Mouse (Mus musculus): ENCODE measurements around the gene Cacnb2. TPM values are rescaled to one million over a fixed set of nuclear protein-coding genes. Genes with fewer than 3 reads are reported as not detected.

The Cacnb2 gene
- polyA plus RNA-seq, 1 experiment: 43.5 TPM

DNA sequence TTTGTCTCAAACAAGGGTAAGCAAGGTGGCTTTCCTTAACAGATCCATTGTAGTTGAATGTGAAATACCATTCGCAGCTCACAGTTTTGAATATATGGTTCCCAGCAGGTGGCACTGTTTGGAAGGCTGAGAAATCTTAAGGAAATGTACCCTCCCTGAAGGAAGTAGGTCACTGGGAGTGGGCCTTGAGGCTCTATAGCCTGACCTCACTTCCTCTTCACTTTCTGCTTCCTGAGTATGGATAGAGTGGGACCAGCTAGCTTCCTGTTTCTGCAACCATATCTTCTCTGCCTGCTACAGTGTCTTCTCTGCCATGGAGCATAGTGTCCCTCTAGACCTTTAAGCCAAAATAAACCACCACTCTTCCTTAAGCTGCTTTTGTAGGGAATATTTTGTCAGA lies 248.5 kb downstream of the Cacnb2 start:
- DNase-seq (ENCODE audit: extremely low spot score in 1 of 2, low spot score in 1 of 2): peak in 1 of 2 experiments; percentile 27

DNA sequence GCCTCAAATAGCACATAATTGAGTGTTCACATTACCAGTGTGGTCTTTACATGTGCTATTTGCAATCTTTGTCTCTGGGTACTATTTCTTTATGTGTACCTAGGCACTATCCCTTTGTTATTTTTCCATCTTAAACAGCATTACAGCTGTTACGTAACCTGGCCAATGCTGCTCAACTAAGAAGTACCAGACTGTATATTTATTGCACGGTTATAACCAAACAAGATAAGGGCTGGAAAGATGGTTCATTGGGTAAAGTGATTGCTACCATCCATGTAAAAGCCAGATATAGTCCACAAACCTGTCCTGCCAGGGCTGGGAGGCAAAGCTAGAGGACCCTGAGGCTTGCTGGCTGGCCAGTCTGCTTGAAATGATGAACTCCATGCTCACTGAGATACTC lies 251.2 kb downstream of the Cacnb2 start:
- no peak for DNase-seq (ENCODE audit: extremely low spot score in 1 of 2, low spot score in 1 of 2)

DNA sequence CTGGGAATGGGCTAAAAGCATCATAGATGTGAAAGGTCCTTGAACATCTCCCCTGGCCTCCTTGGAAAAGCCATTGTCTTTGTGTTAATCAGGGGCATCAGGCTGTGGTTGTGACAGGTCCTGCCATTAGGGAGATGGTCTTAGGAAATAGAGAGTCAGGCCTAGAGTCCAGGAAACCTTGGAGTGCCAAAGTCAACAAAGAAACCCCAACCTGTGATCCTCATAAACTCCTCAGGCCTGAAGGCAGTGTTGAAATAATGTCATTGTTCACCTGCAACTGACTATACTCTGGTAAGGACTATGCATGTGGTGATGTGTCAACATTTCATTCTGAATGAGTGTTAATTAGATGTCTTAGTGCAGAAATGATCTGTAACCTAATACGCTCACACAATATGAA lies 255.4 kb downstream of the Cacnb2 start:
- DNase-seq (ENCODE audit: extremely low spot score in 1 of 2, low spot score in 1 of 2): no peak

DNA sequence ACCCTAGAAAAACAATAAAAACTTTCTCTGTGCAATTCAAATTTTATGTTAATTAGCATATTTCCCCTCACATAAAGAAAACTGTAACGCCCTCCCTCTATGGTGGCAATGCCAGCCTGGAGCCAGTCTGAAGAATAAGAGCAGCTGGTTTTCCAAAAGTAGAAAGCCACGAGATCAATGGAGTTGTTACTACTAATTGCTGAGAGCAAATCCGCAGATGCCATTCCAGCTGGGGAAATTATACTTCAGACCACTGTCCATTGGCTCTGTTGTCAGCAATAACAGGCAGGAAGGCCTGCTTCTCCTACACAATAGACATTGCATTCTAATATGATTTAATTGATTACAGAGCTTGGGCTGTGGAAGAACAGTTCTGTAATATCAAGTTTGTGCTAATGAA lies 257.5 kb downstream of the Cacnb2 start:
- no peak for DNase-seq (ENCODE audit: extremely low spot score in 1 of 2, low spot score in 1 of 2)

DNA sequence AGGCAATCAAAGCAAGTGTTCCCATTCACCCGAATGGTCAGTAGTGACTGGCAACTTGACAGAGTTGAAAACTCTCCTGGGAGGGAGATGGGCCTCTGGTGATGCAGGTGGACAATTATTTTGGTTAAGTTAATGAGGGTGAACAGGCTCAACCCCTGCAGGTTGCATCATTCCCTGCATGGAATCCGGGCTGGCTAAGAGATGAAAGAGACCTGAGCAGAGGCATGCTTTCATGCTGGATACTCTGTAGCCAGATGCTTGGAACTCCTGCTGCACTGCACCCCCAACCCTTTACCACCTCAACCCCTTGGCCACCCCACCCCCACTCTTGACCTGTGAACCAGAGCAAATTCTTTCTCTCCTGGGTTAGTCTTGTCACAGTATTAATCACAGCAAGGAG lies 258.7 kb downstream of the Cacnb2 start:
- no peak for DNase-seq (ENCODE audit: extremely low spot score in 1 of 2, low spot score in 1 of 2)

DNA sequence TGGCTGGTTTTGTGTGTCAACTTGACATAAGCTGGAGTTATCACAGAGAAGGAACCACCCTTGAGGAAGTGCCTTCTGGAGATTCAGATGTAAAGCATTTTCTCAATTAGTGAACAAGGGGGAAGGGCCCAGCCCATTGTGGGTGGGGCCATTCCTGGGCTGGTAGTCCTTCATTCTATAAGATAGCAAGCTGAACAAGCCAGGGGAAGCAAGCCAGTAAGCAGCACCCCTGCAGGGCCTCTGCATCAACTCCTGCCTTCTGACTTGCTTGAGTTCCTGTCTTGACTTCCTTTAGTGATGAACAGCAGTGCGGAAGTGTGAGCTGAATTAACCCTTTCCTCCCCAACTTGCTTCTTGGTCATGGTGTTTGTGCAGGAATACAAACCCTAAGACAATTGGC lies 260.1 kb downstream of the Cacnb2 start:
- DNase-seq (ENCODE audit: extremely low spot score in 1 of 2, low spot score in 1 of 2): no peak

GRCm38 (mm10) chr2:14873116-14873515 lies 270.2 kb downstream of the Cacnb2 start:
- peak in 1 of 2 experiments; percentile 22 for DNase-seq (ENCODE audit: extremely low spot score in 1 of 2, low spot score in 1 of 2)

GRCm38 (mm10) chr2:14873701-14874181 lies 270.9 kb downstream of the Cacnb2 start:
- peak in 1 of 2 experiments; percentile 32 for DNase-seq (ENCODE audit: extremely low spot score in 1 of 2, low spot score in 1 of 2)

DNA sequence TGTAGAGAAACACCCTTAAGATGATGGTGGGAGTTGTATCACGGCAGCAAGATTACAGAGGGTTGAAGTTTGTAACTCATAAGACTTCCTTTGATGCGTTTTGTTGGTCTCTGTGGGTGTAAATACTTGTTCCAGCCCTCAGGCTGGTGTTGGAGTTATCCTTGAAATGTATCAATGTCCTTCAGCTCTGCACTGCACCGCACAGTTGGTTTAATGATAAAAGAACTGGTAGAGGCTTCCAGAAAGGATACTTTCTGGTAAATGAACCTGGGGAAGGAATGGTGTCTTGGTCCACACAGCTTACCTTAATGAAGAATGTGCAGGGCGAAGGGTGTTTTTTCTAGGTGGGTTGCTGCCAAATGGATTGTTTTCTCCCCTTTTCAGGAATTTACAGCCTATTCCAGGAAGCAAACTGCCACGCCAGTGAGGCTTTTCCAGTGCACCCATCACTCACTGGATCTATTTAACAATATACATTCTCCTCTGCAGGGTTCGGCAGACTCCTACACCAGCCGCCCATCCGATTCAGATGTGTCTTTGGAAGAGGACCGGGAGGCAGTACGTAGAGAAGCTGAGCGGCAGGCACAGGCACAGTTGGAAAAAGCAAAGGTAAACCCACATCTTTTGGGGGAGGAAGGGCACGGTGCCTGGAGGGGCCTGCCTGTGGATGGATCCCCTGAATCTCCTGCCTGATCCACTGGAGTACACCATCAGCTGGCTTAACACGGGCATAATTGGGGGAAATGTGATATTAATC lies 271.6 kb downstream of the Cacnb2 start:
- DNase-seq (ENCODE audit: extremely low spot score in 1 of 2, low spot score in 1 of 2): peak in 1 of 2 experiments; percentile 51

DNA sequence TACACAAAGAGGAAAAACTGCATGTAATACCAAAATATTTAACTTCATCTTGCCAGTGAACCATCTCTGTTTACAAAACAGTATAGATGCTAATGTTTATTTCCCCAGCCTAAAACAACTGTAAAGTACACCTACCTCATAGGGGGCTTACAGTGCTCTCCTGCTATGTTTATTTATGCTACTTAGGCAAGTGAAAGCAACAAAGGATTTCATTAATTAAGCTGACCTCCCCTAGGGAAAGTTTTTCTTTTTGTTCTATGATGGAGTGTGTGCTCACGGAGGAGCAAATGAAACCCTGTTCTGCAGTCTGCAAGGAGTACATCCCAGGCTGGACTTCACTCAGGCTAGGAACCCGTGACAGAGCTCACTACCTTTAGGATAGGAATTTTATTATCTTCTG lies 272.2 kb downstream of the Cacnb2 start:
- no peak for DNase-seq (ENCODE audit: extremely low spot score in 1 of 2, low spot score in 1 of 2)

GRCm38 (mm10) chr2:14875616-14876015 lies 272.7 kb downstream of the Cacnb2 start:
- no peak for DNase-seq (ENCODE audit: extremely low spot score in 1 of 2, low spot score in 1 of 2)

- DNase-seq (ENCODE audit: extremely low spot score in 1 of 2, low spot score in 1 of 2): no peak
These were observed 276.1 kb downstream of the Cacnb2 start for GRCm38 (mm10) chr2:14878953-14879352.

DNA sequence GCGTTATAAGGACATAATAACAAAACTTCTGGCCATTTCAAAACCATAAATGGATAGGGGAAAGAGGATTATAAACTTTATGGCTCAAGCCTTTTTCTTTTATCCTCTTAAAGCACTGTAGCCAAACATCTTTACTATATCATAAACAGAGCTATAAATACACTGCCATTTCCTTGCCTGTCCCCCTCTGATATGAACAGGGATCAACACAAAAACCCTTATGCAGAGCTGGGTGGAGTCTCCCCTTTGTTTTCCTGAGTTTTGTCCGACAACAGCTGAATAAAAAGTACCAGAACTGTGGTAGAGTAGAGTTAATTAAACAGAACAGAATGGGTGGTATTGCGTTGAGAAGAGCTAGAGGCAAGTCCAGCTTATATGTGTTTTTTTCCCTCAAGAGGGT lies 280.6 kb downstream of the Cacnb2 start:
- no peak for DNase-seq (ENCODE audit: extremely low spot score in 1 of 2, low spot score in 1 of 2)

- DNase-seq (ENCODE audit: extremely low spot score in 1 of 2, low spot score in 1 of 2): no peak
These were observed 285.7 kb downstream of the Cacnb2 start for GRCm38 (mm10) chr2:14888406-14889195.

GRCm38 (mm10) chr2:14903837-14904236 lies 300.9 kb downstream of the Cacnb2 start:
- DNase-seq (ENCODE audit: extremely low spot score in 1 of 2, low spot score in 1 of 2): no peak

DNA sequence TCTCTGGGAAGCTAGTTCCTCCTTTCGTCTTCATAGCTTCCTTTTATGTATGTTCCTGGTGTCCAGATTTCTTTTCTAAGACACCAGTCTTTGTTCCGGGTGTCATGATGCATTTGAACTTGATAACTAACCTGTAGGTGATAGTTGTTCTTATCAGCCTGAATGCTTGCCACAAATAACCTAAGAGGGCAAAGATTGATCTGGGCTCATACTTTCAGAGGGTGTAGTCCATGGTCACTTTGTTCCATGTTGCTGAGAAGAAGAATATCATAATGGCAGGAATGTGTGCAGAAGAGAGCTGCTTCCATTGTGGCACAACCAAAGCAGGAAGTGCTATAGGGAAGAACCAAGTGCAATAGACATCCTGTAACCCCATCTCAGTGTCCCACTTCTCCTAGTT lies 302.0 kb downstream of the Cacnb2 start:
- DNase-seq (ENCODE audit: extremely low spot score in 1 of 2, low spot score in 1 of 2): no peak

GRCm38 (mm10) chr2:14907124-14907925 lies 304.4 kb downstream of the Cacnb2 start:
- no peak for DNase-seq (ENCODE audit: extremely low spot score in 1 of 2, low spot score in 1 of 2)

DNA sequence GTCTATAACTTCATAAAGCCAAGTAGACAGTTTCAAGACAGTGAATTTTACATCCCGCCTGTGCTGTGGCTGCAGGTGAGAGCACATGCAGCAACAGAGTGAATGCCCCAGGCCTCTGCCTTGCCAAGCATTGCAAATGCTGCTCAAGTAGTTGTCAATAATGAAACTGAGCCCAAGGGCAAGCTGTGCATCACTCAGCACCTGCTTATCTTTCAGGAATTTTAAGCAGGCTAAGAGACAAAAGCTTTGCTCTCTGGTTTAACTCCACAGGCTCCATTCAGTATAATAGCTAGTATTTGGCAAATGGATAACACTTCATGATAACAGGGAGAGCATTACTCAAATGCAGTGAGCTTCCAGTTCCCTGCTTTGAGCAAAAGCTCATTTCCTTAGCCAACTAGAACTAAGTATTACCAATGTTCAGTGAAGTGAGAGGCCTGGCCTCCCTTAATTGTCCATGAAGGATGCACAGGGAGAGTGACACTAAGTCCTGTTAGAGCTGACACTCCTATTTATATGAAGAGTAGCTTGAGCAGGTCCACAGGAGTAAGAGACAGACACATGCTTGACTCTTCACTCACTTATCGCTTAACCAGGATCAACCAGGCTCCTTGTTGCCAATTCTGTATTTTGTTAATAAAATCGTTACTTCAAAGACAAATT lies 314.8 kb downstream of the Cacnb2 start:
- no peak for DNase-seq (ENCODE audit: extremely low spot score in 1 of 2, low spot score in 1 of 2)

DNA sequence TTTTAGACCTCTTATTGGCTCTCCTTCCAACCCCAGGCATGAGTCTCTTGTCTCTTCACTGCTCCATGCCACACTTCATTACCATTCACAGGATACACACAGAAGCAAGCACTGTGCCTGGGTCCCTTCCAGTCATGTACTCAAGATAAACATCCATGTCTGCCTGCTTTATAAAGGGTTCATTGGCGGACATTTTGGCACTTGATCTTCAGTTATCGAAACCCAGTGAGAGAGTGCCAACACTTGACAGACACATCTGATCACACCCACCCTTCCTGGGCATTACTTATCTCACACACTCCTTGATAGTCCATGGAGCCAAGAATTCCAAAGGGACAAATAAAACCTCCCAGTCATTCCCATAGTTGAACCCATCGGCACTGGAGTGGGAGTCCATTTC lies 327.0 kb downstream of the Cacnb2 start:
- DNase-seq (ENCODE audit: extremely low spot score in 1 of 2, low spot score in 1 of 2): no peak

DNA sequence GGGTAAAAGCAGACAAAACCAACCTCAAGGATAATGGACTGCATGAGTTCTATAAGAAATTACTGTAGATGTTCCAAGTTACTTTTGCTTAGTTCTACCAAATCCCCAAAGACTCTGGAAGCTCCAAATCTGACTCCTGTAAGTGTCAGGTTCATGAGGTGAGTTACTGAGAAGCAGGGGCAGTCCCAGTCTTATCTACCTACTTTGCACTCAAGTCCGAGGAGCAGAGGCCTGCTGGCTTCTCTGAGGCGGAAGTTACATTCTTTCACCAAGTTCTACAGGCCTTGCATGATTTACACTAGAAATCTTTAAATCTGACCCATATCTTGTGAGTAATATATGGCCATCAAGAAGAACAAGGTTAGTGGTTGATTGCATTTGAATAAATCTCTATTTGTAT lies 329.1 kb downstream of the Cacnb2 start:
- no peak for DNase-seq (ENCODE audit: extremely low spot score in 1 of 2, low spot score in 1 of 2)
